Mouse (Mus musculus) liver, adult 2 months (tissue): Measurements from ENCODE around the gene Naaa.

ENCODE experiments used
- CTCF ChIP-seq: fragments of 200-500 bp; IDR thresholded peaks from 2 replicates; pipeline ENCODE4 v1.5.1; 2011; ENCODE audit warnings: low read depth, low read length, control low read depth
- POLR2A ChIP-seq: fragments of 200-500 bp; IDR thresholded peaks from 2 replicates; pipeline ENCODE4 v1.6.1; 2011; ENCODE audit warnings: low read length, control low read depth; ENCODE audit not compliant: insufficient read depth; ENCODE audit errors: extremely low read depth

DNA sequence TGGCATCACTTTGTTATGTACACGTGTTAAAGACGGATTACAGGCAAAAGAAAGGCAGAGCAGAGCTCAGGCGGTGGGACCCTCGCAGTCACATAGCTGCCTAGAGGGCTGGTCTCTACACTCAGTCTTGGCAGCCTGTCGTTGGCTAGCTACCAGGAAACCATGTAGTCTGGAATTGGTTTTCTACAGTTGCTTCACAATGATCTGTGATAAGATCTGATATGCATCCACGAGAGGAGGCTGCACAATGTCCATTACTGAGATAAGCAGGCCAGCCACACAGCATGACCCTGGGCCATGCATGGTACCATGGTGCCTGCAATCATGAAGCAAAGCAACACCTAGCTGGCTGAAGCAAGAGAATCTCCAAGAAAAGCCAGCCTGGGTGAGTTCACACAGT lies 9.9 kb upstream of the Naaa start:
- no peak for TF ChIP-seq CTCF
- TF ChIP-seq POLR2A = no peak
